Mouse (Mus musculus) duodenum, adult 2 months (tissue): ENCODE measurements around the gene Rbsn. TPM values are rescaled to one million over a fixed set of nuclear protein-coding genes. Genes with fewer than 3 reads are reported as not detected.

Source experiments
- polyA plus RNA-seq: library from polyadenylated mRNA; depleted of rRNA; stranded (reverse); fragments of >200 nt; gene quantifications from 2 replicates; pipeline ENCODE4 v1.2.3, GENCODE M21; 2012; ENCODE audit warnings: low replicate concordance; rRNA removed

Gene Rbsn
- polyA plus RNA-seq: 3.2 TPM in 2 replicates

GRCm38 (mm10) chr6:92214773-92215449 is at the start of gene Rbsn:
Rbsn (minus strand) TSS chr6:92214925.

GRCm38 (mm10) chr6:92244591-92244990 is 29.9 kb upstream of the Rbsn start, which contains the start of gene Trh:
Trh (minus strand) TSS chr6:92244650.

GRCm38 (mm10) chr6:92183621-92184131 is 31.0 kb downstream of the Rbsn start, which contains the start of gene Mrps25:
Mrps25 (minus strand) TSS chr6:92184033.

Other genes starting within 250 kb of the Rbsn start
- 1.6 and 2.6 TPM in 2 replicates for gene Fgd5, start 236.0 kb downstream of the Rbsn start, polyA plus RNA-seq
- gene Nr2c2, start 123.5 kb downstream of the Rbsn start, polyA plus RNA-seq: 4.8 and 7.4 TPM in 2 replicates
- 2.4 and 3.3 TPM in 2 replicates for gene Mrps25, start 30.9 kb downstream of the Rbsn start, polyA plus RNA-seq
- not detected in 2 replicates for gene Trh, start 29.7 kb upstream of the Rbsn start, polyA plus RNA-seq